ENCODE assay signal across 9 mouse cellular contexts in genomic region chr2:165613741-165614339, GRCm38 (mm10). TPM values are rescaled to one million over a fixed set of nuclear protein-coding genes. Genes with fewer than 3 reads are reported as not detected.
DNase-seq lines count a peak whose midpoint lies in the region; ATAC-seq lines count a peak whose summit lies in the region.
"Had no signal": no experiment of that assay in that cellular context is flagged by ENCODE, and none has a peak within 500 bp of the region (broad histone marks: within the 10 kb centered on the region; RNA-seq: fewer than 3 reads in every experiment).

No protein-coding gene starts in this region.

- no peaks in the 10 kb centered on the region for H3K36me3 ChIP-seq in embryonic facial prominence, embryonic 12.5 days
- peaks cover 9% of the 10 kb centered on the region; the same call in 1 of the 2 replicates for H3K36me3 ChIP-seq in embryonic facial prominence, embryonic 10.5 days (replicated peaks)
- H3K36me3 ChIP-seq in neural tube, embryonic 13.5 days, result no peaks in the 10 kb centered on the region
- 0 out of 2 replicates have a peak, but pooled peaks cover 2% of the 10 kb centered on the region for H3K36me3 ChIP-seq in forebrain, embryonic 10.5 days (replicated peaks)
- H3K36me3 ChIP-seq: stomach, embryonic 15.5 days had no signal

- no peak overlapping the region for H3K4me3 ChIP-seq in embryonic facial prominence, embryonic 12.5 days
- no peak overlapping the region for H3K4me3 ChIP-seq in embryonic facial prominence, embryonic 10.5 days
- no peak overlapping the region for H3K4me3 ChIP-seq in neural tube, embryonic 13.5 days
- no peak overlapping the region for H3K4me3 ChIP-seq in forebrain, embryonic 10.5 days
- H3K4me3 ChIP-seq: stomach, embryonic 15.5 days had no signal

- no peak overlapping the region for H3K4me2 ChIP-seq in embryonic facial prominence, embryonic 12.5 days (replicated peaks)
- H3K4me2 ChIP-seq in neural tube, embryonic 13.5 days, result no peak overlapping the region
- H3K4me2 ChIP-seq: stomach, embryonic 15.5 days had no signal

- no peaks in the 10 kb centered on the region for H3K9me3 ChIP-seq in embryonic facial prominence, embryonic 12.5 days
- peaks cover 5% of the 10 kb centered on the region; the same call in 1 of the 2 replicates for H3K9me3 ChIP-seq in embryonic facial prominence, embryonic 10.5 days
- H3K9me3 ChIP-seq in neural tube, embryonic 13.5 days, result 0 out of 2 replicates have a peak, but pooled peaks cover 3% of the 10 kb centered on the region
- H3K9me3 ChIP-seq in forebrain, embryonic 10.5 days, result no peaks in the 10 kb centered on the region; the same call in 1 of the 2 replicates
- H3K9me3 ChIP-seq: stomach, embryonic 15.5 days had no signal

- H3K27me3 ChIP-seq in embryonic facial prominence, embryonic 12.5 days, result no peaks in the 10 kb centered on the region
- no peaks in the 10 kb centered on the region for H3K27me3 ChIP-seq in embryonic facial prominence, embryonic 10.5 days (replicated peaks; ENCODE audit: low read depth, poor library complexity, severe bottlenecking)
- H3K27me3 ChIP-seq in neural tube, embryonic 13.5 days, result no peaks in the 10 kb centered on the region
- no peaks in the 10 kb centered on the region for H3K27me3 ChIP-seq in forebrain, embryonic 10.5 days (ENCODE audit: poor library complexity, severe bottlenecking)
- H3K27me3 ChIP-seq: stomach, embryonic 15.5 days had no signal

- ATAC-seq in embryonic facial prominence, embryonic 12.5 days (ENCODE audit: insufficient number of reproducible peaks, insufficient read depth, low FRiP score, low TSS enrichment), result no peak
- ATAC-seq in neural tube, embryonic 13.5 days (ENCODE audit: low read depth), result no peak

- H3K4me1 ChIP-seq in embryonic facial prominence, embryonic 12.5 days, result peaks cover 4% of the 10 kb centered on the region; the same call in 1 of the 2 replicates
- H3K4me1 ChIP-seq in embryonic facial prominence, embryonic 10.5 days, result peaks cover 15% of the 10 kb centered on the region
- peaks cover 15% of the 10 kb centered on the region; the same call in 1 of the 2 replicates for H3K4me1 ChIP-seq in neural tube, embryonic 13.5 days (replicated peaks)
- H3K4me1 ChIP-seq in forebrain, embryonic 10.5 days, result peaks cover 4% of the 10 kb centered on the region
- H3K4me1 ChIP-seq: stomach, embryonic 15.5 days had no signal

- WGBS in embryonic facial prominence, embryonic 12.5 days, result 60% methylated on average over 13 of the region's 13 CpGs
- WGBS in embryonic facial prominence, embryonic 10.5 days, result 75% methylated on average over 13 of the region's 13 CpGs
- WGBS in neural tube, embryonic 13.5 days, result 65% methylated on average over 13 of the region's 13 CpGs
- 76% methylated on average over 13 of the region's 13 CpGs for WGBS in forebrain, embryonic 10.5 days

- no peak overlapping the region for H3K9ac ChIP-seq in embryonic facial prominence, embryonic 12.5 days
- H3K9ac ChIP-seq in neural tube, embryonic 13.5 days, result no peak overlapping the region
- H3K9ac ChIP-seq: stomach, embryonic 15.5 days had no signal

- H3K27ac ChIP-seq in embryonic facial prominence, embryonic 12.5 days, result peak overlapping the region; percentile 42
- H3K27ac ChIP-seq in embryonic facial prominence, embryonic 10.5 days (replicated peaks), result no peak overlapping the region; the same call in 1 of the 2 replicates
- H3K27ac ChIP-seq in neural tube, embryonic 13.5 days (replicated peaks), result 0 out of 2 replicates have a peak overlapping the region, but pooled peaks have one; percentile 13
- no peak overlapping the region for H3K27ac ChIP-seq in forebrain, embryonic 10.5 days
- H3K27ac ChIP-seq: stomach, embryonic 15.5 days had no signal

- no peak for DNase-seq in embryonic facial prominence, embryonic 10.5 days (ENCODE audit: low spot score)
- no peak for DNase-seq in neural tube, embryonic 10.5 days (ENCODE audit: extremely low spot score, low spot score)
- DNase-seq in kidney, postnatal 14 days, result peak; percentile 62
- DNase-seq in testis, postnatal 14 days (ENCODE audit: low spot score), result peak; percentile 65
- DNase-seq in forebrain, embryonic 10.5 days (ENCODE audit: extremely low spot score, low spot score), result no peak
- DNase-seq in spleen, postnatal 10 days (ENCODE audit: low spot score in 2 of 2), result no peak

RNA-seq across cellular contexts. Expression of gene Eya2, which starts 19.0 kb away (rescaled TPM):
- polyA plus RNA-seq in embryonic facial prominence, embryonic 12.5 days (2016; fragmentation: Nextera tagmentation; extraction: Ambion mirVana), result 22.5 and 23.5 TPM in 2 replicates
- 38.6 and 41.9 TPM in 2 replicates for polyA plus RNA-seq in embryonic facial prominence, embryonic 10.5 days (2016; fragmentation: Nextera tagmentation; extraction: Ambion mirVana)
- 13.2 and 18.2 TPM in 2 replicates for polyA plus RNA-seq in neural tube, embryonic 13.5 days (2015; fragmentation: Nextera tagmentation; extraction: Ambion mirVana)
- polyA plus RNA-seq in forebrain, embryonic 10.5 days (2016; fragmentation: Nextera tagmentation; extraction: Ambion mirVana), result 18.0 and 24.2 TPM in 2 replicates

Comparison
In these comparisons a context has a peak if more than half of its experiments do, and no peak if none do; other contexts are left out.
1. H3K27ac ChIP-seq: peak in embryonic facial prominence, embryonic 12.5 days (single experiment) and neural tube, embryonic 13.5 days (single experiment); none in embryonic facial prominence, embryonic 10.5 days (single experiment) and forebrain, embryonic 10.5 days (single experiment).
2. DNase-seq: peak in kidney, postnatal 14 days (single experiment) and testis, postnatal 14 days (single experiment); none in embryonic facial prominence, embryonic 10.5 days (single experiment), neural tube, embryonic 10.5 days (single experiment), forebrain, embryonic 10.5 days (single experiment) and spleen, postnatal 10 days (0 of 2).